Mouse (Mus musculus): ENCODE measurements around the gene Cklf. TPM values are rescaled to one million over a fixed set of nuclear protein-coding genes. Genes with fewer than 3 reads are reported as not detected.
"Not testable (repeated sequence)": the region's sequence is repeated elsewhere in the genome, so short reads cannot be mapped to it uniquely, and the experiment has no call there.

The Cklf gene
- polyA plus RNA-seq, 1 experiment from 2014 or later = 22.6 TPM

DNA sequence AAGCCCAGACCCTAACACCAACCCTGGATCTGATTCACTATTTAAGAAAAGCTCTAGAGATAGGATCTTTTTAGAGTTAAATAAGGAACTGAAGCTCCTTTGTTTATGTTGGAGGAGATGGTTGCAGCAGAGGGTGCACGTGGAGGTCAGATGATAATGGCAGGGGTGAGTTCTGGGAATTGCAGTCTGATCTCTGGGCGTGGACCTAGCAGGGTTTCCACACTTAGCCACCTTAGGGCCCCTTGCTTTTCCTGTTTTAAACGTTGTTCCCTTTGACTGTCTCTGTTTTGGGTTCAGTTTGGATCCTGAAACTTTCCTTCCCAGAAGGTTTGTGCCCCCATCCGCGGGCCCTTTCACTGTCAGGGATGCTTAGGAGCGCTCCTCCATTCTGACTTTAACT is 57.7 kb downstream of the Cklf start:
- H3K36me3 ChIP-seq (ENCODE audit: inconsistent target); H3K27ac ChIP-seq; H3K4me3 ChIP-seq (ENCODE audit: inconsistent target); H3K79me2 ChIP-seq (ENCODE audit: inconsistent target): not testable (repeated sequence)
- WGBS (ENCODE audit: missing documents) = 56% methylated on average over 6 of the region's 6 CpGs

DNA sequence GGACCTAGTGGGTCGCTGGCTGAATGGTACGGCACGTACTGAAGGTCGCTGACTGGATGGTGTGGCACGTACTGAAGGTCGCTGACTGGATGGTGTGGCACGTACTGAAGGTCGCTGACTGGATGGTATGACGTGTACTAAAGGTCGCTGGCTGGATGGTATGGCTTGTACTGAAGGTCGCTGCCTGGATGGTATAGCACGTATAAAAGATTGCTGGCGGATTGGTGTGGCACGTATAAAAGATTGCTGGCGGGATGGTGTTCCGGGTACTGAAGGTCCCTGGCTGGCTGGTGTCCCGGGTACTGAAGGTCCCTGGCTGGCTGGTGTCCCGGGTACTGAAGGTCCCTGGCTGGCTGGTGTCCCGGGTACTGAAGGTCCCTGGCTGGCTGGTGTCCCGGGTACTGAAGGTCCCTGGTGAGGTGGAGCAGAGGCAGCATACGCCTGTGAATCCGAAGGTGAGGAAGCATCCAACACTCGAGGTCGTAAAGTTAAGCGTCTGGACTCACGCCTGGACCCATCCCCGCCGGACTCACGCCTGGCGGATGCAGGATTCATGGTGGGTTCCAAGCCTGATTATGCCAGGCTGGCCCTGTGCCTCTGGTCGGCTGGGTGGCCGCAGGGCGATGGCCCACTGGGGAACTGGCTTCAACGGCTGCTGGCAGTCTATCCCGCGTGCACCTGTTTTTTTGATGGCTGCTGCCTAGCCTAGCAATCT is 58.9 kb downstream of the Cklf start, which contains the start of the genes Gm45711 and Cmtm1:
Gm45711 (minus strand) TSS at position 641 of the 715 bp plus-strand sequence.
Cmtm1 (minus strand) TSS at position 705 of the 715 bp plus-strand sequence.
- H3K4me3 ChIP-seq (ENCODE audit: inconsistent target); H3K36me3 ChIP-seq (ENCODE audit: inconsistent target); H3K79me2 ChIP-seq (ENCODE audit: inconsistent target); H3K27ac ChIP-seq: not testable (repeated sequence)
- 89% methylated on average over 31 of the region's 36 CpGs for WGBS (ENCODE audit: missing documents)

DNA sequence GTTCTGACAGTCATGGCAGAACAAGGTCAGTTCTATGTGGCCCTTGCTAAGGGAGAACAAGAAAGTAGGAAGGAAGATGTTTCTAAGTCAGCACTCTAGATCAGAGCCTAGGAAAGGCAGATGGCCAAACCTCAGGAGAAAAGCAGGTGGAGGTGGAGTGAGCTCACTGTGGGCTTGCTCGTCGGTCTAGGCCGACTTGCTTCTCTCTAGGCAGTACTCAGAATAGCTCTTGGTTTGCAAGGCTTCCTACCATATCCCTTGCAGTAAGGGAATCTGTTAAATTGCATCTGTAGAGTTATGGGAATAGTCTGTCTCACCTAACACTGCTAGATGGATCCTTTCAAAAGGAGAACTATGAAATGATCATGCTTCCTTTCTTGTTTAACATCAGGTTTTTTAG is 61.4 kb downstream of the Cklf start:
- not testable (repeated sequence) for H3K4me3 ChIP-seq (ENCODE audit: inconsistent target); H3K36me3 ChIP-seq (ENCODE audit: inconsistent target); H3K27ac ChIP-seq; H3K79me2 ChIP-seq (ENCODE audit: inconsistent target)
- 67% methylated on average over 3 of the region's 3 CpGs for WGBS (ENCODE audit: missing documents)

DNA sequence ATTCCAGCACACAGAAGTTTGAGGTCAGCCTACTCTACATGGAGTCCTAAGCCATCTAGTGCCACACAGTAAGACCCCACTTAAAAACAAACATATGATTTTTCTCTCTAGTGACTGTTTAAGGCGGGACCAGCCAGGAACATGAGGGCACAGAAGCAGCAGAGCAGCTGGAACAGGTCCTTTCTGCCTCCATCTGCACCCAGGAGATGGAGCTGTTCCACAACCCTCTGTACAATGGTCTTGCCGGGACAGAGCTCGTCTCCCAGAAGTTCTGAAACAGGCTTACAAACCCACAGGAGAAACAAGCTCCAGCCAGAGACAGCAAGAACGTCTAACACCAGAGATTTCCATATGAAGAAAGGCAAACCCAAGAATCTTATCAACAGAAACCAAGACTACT is 62.6 kb downstream of the Cklf start:
- Histone ChIP-seq H3K27ac (no peak overlapping the region), H3K4me3 (ENCODE audit: inconsistent target) (no peak overlapping the region), H3K79me2 (ENCODE audit: inconsistent target) (no peaks in the 10 kb centered on the region), H3K36me3 (ENCODE audit: inconsistent target) (no peaks in the 10 kb centered on the region)
- 68% methylated on average over 4 of the region's 4 CpGs for WGBS (ENCODE audit: missing documents)

Other genes with a start within 250 kb of the Cklf start
- gene Cdh5, start 149.2 kb upstream of the Cklf start, polyA plus RNA-seq (2018) = 0.34 to 2.9 TPM (median 1.6 TPM) in 3 replicates
- not detected in 3 replicates for gene Bean1, start 80.4 kb upstream of the Cklf start, polyA plus RNA-seq (2018)
- gene Tk2, start 2.3 kb upstream of the Cklf start, polyA plus RNA-seq (2018) = 50.8 to 58.2 TPM (median 53.7 TPM) in 3 replicates
- gene Cmtm2a, start 42.3 kb downstream of the Cklf start, polyA plus RNA-seq (2018) = not detected in 3 replicates
- not detected in 3 replicates for gene Gm45711, start 59.2 kb downstream of the Cklf start, polyA plus RNA-seq (2018)
- gene Cmtm1, start 59.3 kb downstream of the Cklf start, polyA plus RNA-seq (2018) = not detected in 3 replicates
- not detected in 3 replicates for gene Gm11020, start 70.7 kb downstream of the Cklf start, polyA plus RNA-seq (2018)
- gene Cmtm2b, start 71.4 kb downstream of the Cklf start, polyA plus RNA-seq (2018) = not detected in 3 replicates
- gene Cmtm3, start 88.5 kb downstream of the Cklf start, polyA plus RNA-seq (2018) = 170 to 223 TPM (median 206 TPM) in 3 replicates
- gene Cmtm4, start 144.9 kb downstream of the Cklf start, polyA plus RNA-seq (2018) = 7.3 to 11.9 TPM (median 9.5 TPM) in 3 replicates
- gene Dync1li2, start 192.2 kb downstream of the Cklf start, polyA plus RNA-seq (2018) = 33.1 to 37.5 TPM (median 36.4 TPM) in 3 replicates